9 mouse cellular contexts compared by ENCODE assay signal in genomic region chr15:82166240-82167100, GRCm38 (mm10). TPM values are rescaled to one million over a fixed set of nuclear protein-coding genes. Genes with fewer than 3 reads are reported as not detected.
DNase-seq lines count a peak whose midpoint lies in the region; ATAC-seq and TF ChIP-seq lines count a peak whose summit lies in the region.
"Had no signal": no experiment of that assay in that cellular context is flagged by ENCODE, and none has a peak within 500 bp of the region (broad histone marks: within the 10 kb centered on the region; RNA-seq: fewer than 3 reads in every experiment).

No protein-coding gene starts in this region.

- peaks cover 17% of the 10 kb centered on the region for H3K36me3 ChIP-seq in heart, embryonic 13.5 days
- H3K36me3 ChIP-seq in ES-Bruce4 (ENCODE audit: control insufficient read depth, insufficient read depth, low read length, poor library complexity, severe bottlenecking) = peaks cover 6% of the 10 kb centered on the region
- H3K36me3 ChIP-seq in hindbrain, embryonic 13.5 days = peaks cover 17% of the 10 kb centered on the region
- H3K36me3 ChIP-seq in liver, embryonic 12.5 days = peaks cover 27% of the 10 kb centered on the region
- H3K36me3 ChIP-seq in stomach, embryonic 16.5 days (ENCODE audit: control insufficient read depth, insufficient read depth, low read length) = peaks cover 11% of the 10 kb centered on the region; the same call in 1 of the 2 replicates

- 64% methylated on average over 22 of the region's 22 CpGs for WGBS in heart, embryonic 13.5 days
- WGBS in hindbrain, embryonic 13.5 days = 46% methylated on average over 22 of the region's 22 CpGs
- 69% methylated on average over 22 of the region's 22 CpGs for WGBS in liver, embryonic 12.5 days (ENCODE audit: insufficient replicate concordance)
- 45% methylated on average over 22 of the region's 22 CpGs for WGBS in stomach, embryonic 16.5 days

- H3K27ac ChIP-seq in heart, embryonic 13.5 days (replicated peaks) = peak overlapping the region; percentile 29; the same call in 1 of the 2 replicates
- H3K27ac ChIP-seq in ES-Bruce4 (ENCODE audit: insufficient read depth, low read length) = peak overlapping the region; percentile 47
- H3K27ac ChIP-seq in hindbrain, embryonic 13.5 days = peak overlapping the region; percentile 55
- peak overlapping the region; percentile 96 for H3K27ac ChIP-seq in liver, embryonic 12.5 days
- H3K27ac ChIP-seq in stomach, embryonic 16.5 days (ENCODE audit: low read length) = peak overlapping the region; percentile 84

- no peak for ATAC-seq in heart, embryonic 13.5 days (ENCODE audit: extremely low read depth, insufficient number of reproducible peaks, low FRiP score, low TSS enrichment)
- no peak for ATAC-seq in hindbrain, embryonic 13.5 days (ENCODE audit: low FRiP score)
- no peak for ATAC-seq in liver, embryonic 12.5 days
- no peak for ATAC-seq in stomach, embryonic 16.5 days (ENCODE audit: insufficient read depth, low FRiP score)

- TF ChIP-seq POLR2A in ES-Bruce4 (IDR thresholded peaks at IDR 0.05; ENCODE audit: insufficient read depth, low read length) = no peak

- DNase-seq in heart, adult 11 months = no peak
- DNase-seq in layer of hippocampus, adult 9-11 months = no peak
- DNase-seq in layer of hippocampus, adult 9-10 months (ENCODE audit: low spot score) = no peak

- TF ChIP-seq EP300 in ES-Bruce4 (IDR thresholded peaks at IDR 0.05; ENCODE audit: insufficient read depth, low read depth, low read length) = no peak

- no peaks in the 10 kb centered on the region for H3K9me3 ChIP-seq in heart, embryonic 13.5 days
- H3K9me3 ChIP-seq in ES-Bruce4 (replicated peaks; ENCODE audit: control insufficient read depth, insufficient read depth, low read length, poor library complexity, severe bottlenecking) = no peaks in the 10 kb centered on the region
- no peaks in the 10 kb centered on the region for H3K9me3 ChIP-seq in hindbrain, embryonic 13.5 days
- H3K9me3 ChIP-seq in liver, embryonic 12.5 days (replicated peaks) = no peaks in the 10 kb centered on the region
- no peaks in the 10 kb centered on the region for H3K9me3 ChIP-seq in stomach, embryonic 16.5 days (replicated peaks; ENCODE audit: control insufficient read depth, low read length)

- H3K4me2 ChIP-seq in heart, embryonic 13.5 days = 0 out of 2 replicates have a peak overlapping the region, but pooled peaks have one; percentile 6
- H3K4me2 ChIP-seq in hindbrain, embryonic 13.5 days = no peak overlapping the region
- peak overlapping the region; percentile 41 for H3K4me2 ChIP-seq in liver, embryonic 12.5 days
- H3K4me2 ChIP-seq in stomach, embryonic 16.5 days (ENCODE audit: low read depth, low read length) = peak overlapping the region; percentile 23

- H3K27me3 ChIP-seq in heart, embryonic 13.5 days (replicated peaks) = no peaks in the 10 kb centered on the region
- H3K27me3 ChIP-seq in ES-Bruce4 (ENCODE audit: control insufficient read depth, insufficient read depth, low read length, poor library complexity, severe bottlenecking) = no peaks in the 10 kb centered on the region
- H3K27me3 ChIP-seq in hindbrain, embryonic 13.5 days = no peaks in the 10 kb centered on the region
- no peaks in the 10 kb centered on the region for H3K27me3 ChIP-seq in liver, embryonic 12.5 days (replicated peaks)
- H3K27me3 ChIP-seq in stomach, embryonic 16.5 days (ENCODE audit: control insufficient read depth, insufficient read depth, low read length) = no peaks in the 10 kb centered on the region

- H3K4me3 ChIP-seq in heart, embryonic 13.5 days = no peak overlapping the region
- H3K4me3 ChIP-seq in ES-Bruce4 (ENCODE audit: low read depth, low read length) = peak overlapping the region; percentile 30
- no peak overlapping the region for H3K4me3 ChIP-seq in hindbrain, embryonic 13.5 days
- no peak overlapping the region for H3K4me3 ChIP-seq in liver, embryonic 12.5 days
- H3K4me3 ChIP-seq in stomach, embryonic 16.5 days (replicated peaks; ENCODE audit: low read length) = peak overlapping the region; percentile 10; the same call in 1 of the 2 replicates

- no peak for TF ChIP-seq CTCF in ES-Bruce4 (IDR thresholded peaks at IDR 0.05; ENCODE audit: low read depth, low read length)

- H3K4me1 ChIP-seq in heart, embryonic 13.5 days = peaks cover 98% of the 10 kb centered on the region
- H3K4me1 ChIP-seq in ES-Bruce4 (ENCODE audit: control insufficient read depth, insufficient read depth, low read length) = peaks cover 2% of the 10 kb centered on the region
- H3K4me1 ChIP-seq in hindbrain, embryonic 13.5 days (replicated peaks) = peaks cover 70% of the 10 kb centered on the region
- H3K4me1 ChIP-seq in liver, embryonic 12.5 days = peaks cover 77% of the 10 kb centered on the region
- H3K4me1 ChIP-seq in stomach, embryonic 16.5 days (ENCODE audit: control insufficient read depth, insufficient read depth, low read length) = peaks cover 47% of the 10 kb centered on the region

- H3K9ac ChIP-seq in heart, embryonic 13.5 days = peak overlapping the region; percentile 47
- peak overlapping the region; percentile 42 for H3K9ac ChIP-seq in ES-Bruce4 (ENCODE audit: low read depth, poor library complexity, severe bottlenecking)
- H3K9ac ChIP-seq in hindbrain, embryonic 13.5 days = peak overlapping the region; percentile 29; the same call in 1 of the 2 replicates
- peak overlapping the region; percentile 37 for H3K9ac ChIP-seq in liver, embryonic 12.5 days
- H3K9ac ChIP-seq in stomach, embryonic 16.5 days (ENCODE audit: low read length) = peak overlapping the region; percentile 28

RNA-seq across cellular contexts. Expression of gene Srebf2, which starts 19.5 kb away (rescaled TPM):
- 89.4 and 92.6 TPM in 2 replicates for polyA plus RNA-seq in heart, embryonic 13.5 days (2015; fragmentation: Nextera tagmentation; extraction: Ambion mirVana)
- 205 and 210 TPM in 2 replicates for polyA plus RNA-seq in ES-Bruce4 (2011; ENCODE audit: insufficient read depth, insufficient read length, low read depth, missing spikeins)
- 179 and 193 TPM in 2 replicates for polyA plus RNA-seq in hindbrain, embryonic 13.5 days (2015; fragmentation: Nextera tagmentation; extraction: Ambion mirVana)
- polyA plus RNA-seq in liver, embryonic 12.5 days (2016; fragmentation: Nextera tagmentation; extraction: Ambion mirVana) = 96.9 and 99.4 TPM in 2 replicates
- 161 and 169 TPM in 2 replicates for polyA plus RNA-seq in stomach, embryonic 16.5 days (2015; fragmentation: Nextera tagmentation; extraction: Ambion mirVana)

RNA-seq across cellular contexts. Expression of gene Ccdc134, which starts 38.7 kb away (rescaled TPM):
- 9.0 and 9.6 TPM in 2 replicates for polyA plus RNA-seq in heart, embryonic 13.5 days (2015; fragmentation: Nextera tagmentation; extraction: Ambion mirVana)
- polyA plus RNA-seq in ES-Bruce4 (2011; ENCODE audit: insufficient read depth, insufficient read length, low read depth, missing spikeins) = 13.7 and 15.0 TPM in 2 replicates
- polyA plus RNA-seq in hindbrain, embryonic 13.5 days (2015; fragmentation: Nextera tagmentation; extraction: Ambion mirVana) = 13.0 and 14.8 TPM in 2 replicates
- polyA plus RNA-seq in liver, embryonic 12.5 days (2016; fragmentation: Nextera tagmentation; extraction: Ambion mirVana) = 12.2 TPM in 2 replicates
- 15.9 and 17.2 TPM in 2 replicates for polyA plus RNA-seq in stomach, embryonic 16.5 days (2015; fragmentation: Nextera tagmentation; extraction: Ambion mirVana)

RNA-seq across cellular contexts. Expression of gene Shisa8, which starts 46.1 kb away (rescaled TPM):
- 0.17 and 0.21 TPM in 2 replicates for polyA plus RNA-seq in heart, embryonic 13.5 days (2015; fragmentation: Nextera tagmentation; extraction: Ambion mirVana)
- 6.8 and 7.4 TPM in 2 replicates for polyA plus RNA-seq in ES-Bruce4 (2011; ENCODE audit: insufficient read depth, insufficient read length, low read depth, missing spikeins)
- 0.93 and 1.8 TPM in 2 replicates for polyA plus RNA-seq in hindbrain, embryonic 13.5 days (2015; fragmentation: Nextera tagmentation; extraction: Ambion mirVana)
- polyA plus RNA-seq in liver, embryonic 12.5 days (2016; fragmentation: Nextera tagmentation; extraction: Ambion mirVana) = 0.31 and 0.37 TPM in 2 replicates
- polyA plus RNA-seq in stomach, embryonic 16.5 days (2015; fragmentation: Nextera tagmentation; extraction: Ambion mirVana) = not detected in 2 replicates

RNA-seq across cellular contexts. Expression of gene Tnfrsf13c, which starts 57.7 kb away (rescaled TPM):
- 0.15 TPM in 1 of 2 replicates, not detected in the other for polyA plus RNA-seq in heart, embryonic 13.5 days (2015; fragmentation: Nextera tagmentation; extraction: Ambion mirVana)
- polyA plus RNA-seq in ES-Bruce4 (2011; ENCODE audit: insufficient read depth, insufficient read length, low read depth, missing spikeins) = 1.9 and 2.3 TPM in 2 replicates
- polyA plus RNA-seq in hindbrain, embryonic 13.5 days (2015; fragmentation: Nextera tagmentation; extraction: Ambion mirVana) = not detected in 2 replicates
- 0.30 TPM in 2 replicates for polyA plus RNA-seq in liver, embryonic 12.5 days (2016; fragmentation: Nextera tagmentation; extraction: Ambion mirVana)
- 0.10 TPM in 1 of 2 replicates, not detected in the other for polyA plus RNA-seq in stomach, embryonic 16.5 days (2015; fragmentation: Nextera tagmentation; extraction: Ambion mirVana)
- polyA plus RNA-seq: limb, embryonic 11.5 days had no signal

Comparison
In these comparisons a context has a peak if more than half of its experiments do, and no peak if none do; other contexts are left out.
1. H3K27ac ChIP-seq: peak in every context shown above with its lines; median percentile 96 in liver, embryonic 12.5 days; 84 in stomach, embryonic 16.5 days; 55 in hindbrain, embryonic 13.5 days; 47 in ES-Bruce4; 29 in heart, embryonic 13.5 days.
2. H3K4me3 ChIP-seq: peak in ES-Bruce4 (single experiment) and stomach, embryonic 16.5 days (single experiment); none in heart, embryonic 13.5 days (single experiment), hindbrain, embryonic 13.5 days (single experiment) and liver, embryonic 12.5 days (single experiment).
3. Peak in every context shown above with its lines, with median percentiles within 50 percentile points of each other: H3K9ac ChIP-seq.